Mouse (Mus musculus): Measurements from ENCODE around the gene Nedd9. TPM values are rescaled to one million over a fixed set of nuclear protein-coding genes. Genes with fewer than 3 reads are reported as not detected.

Nedd9 gene
- polyA plus RNA-seq, 1 experiment from 2014 or later, result 22.9 TPM

DNA sequence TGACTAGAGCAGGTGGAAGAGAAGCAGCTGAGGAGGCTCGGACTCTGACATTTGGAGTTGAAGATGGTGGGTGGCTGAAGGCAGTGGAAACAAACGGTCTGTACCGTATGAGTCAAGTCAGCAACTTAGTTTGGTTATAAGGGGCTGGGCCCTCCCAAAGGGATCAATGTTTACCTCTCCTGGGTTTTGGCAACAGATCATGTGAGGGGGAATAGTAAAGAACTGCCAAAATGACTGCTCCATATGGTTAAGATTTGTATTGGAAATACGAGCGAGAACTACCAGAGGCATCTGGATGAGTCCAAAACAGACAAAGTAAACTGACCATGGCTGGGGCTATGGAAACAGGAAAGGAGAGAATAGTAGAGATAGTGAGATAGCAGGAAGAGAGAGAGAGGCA is 64.6 kb downstream of the Nedd9 start:
- 85% methylated on average over 5 of the region's 5 CpGs for WGBS
- no peak for ATAC-seq (ENCODE audit: insufficient number of reproducible peaks, insufficient read depth, low FRiP score, low read depth)
- peaks cover 6% of the 10 kb centered on the region in 2 experiments for H3K4me1 ChIP-seq (ENCODE audit: control insufficient read depth in 2 of 2, insufficient read depth in 2 of 2, low read length in 2 of 2)

DNA sequence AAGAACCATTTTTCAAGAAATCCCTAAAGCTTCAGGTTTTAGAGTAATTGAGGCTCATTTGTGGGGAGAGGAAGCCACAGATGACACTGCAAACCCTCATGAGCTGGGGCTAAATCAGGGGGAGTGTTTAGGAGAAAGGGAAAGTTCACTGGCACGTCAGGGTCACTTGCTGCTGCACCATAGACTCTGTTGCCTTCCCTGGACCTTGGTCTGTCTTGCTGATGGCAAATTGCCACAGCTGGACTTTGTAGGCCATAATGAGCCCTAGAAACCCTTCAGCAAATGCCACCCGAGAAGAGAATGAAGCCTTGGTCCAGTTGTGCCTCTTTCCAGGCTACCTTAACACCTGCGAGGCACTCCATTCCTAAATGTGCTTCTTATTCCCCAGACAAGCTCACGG is 66.8 kb downstream of the Nedd9 start:
- Histone ChIP-seq H3K36me3 (ENCODE audit: control insufficient read depth, insufficient read depth, low read length) (no peaks in the 10 kb centered on the region), H3K27ac (replicated peaks in 1 of 2; ENCODE audit: control insufficient read depth in 1 of 2, insufficient read depth in 1 of 2, low read depth in 2 of 2, low read length in 2 of 2) (no peak overlapping the region), H3K27me3 (ENCODE audit: control insufficient read depth, insufficient read depth, low read length) (peaks cover 6% of the 10 kb centered on the region; the same call in 1 of the 2 replicates), H3K4me3 (ENCODE audit: control insufficient read depth in 1 of 2, insufficient read depth in 1 of 2, low read depth in 1 of 2, low read length in 2 of 2) (no peak overlapping the region), H3K4me2 (ENCODE audit: low read length) (no peak overlapping the region), H3K9ac (ENCODE audit: low read length) (no peak overlapping the region), H3K4me1 (ENCODE audit: control insufficient read depth in 2 of 2, insufficient read depth in 2 of 2, low read length in 2 of 2) (peaks cover 6% of the 10 kb centered on the region in 2 experiments), H3K9me3 (ENCODE audit: control insufficient read depth, low read length) (no peaks in the 10 kb centered on the region)
- ATAC-seq (ENCODE audit: insufficient number of reproducible peaks, insufficient read depth, low FRiP score, low read depth), result no peak
- 84% methylated on average over 4 of the region's 4 CpGs for WGBS

More for the DNA sequence above, 64.6 kb downstream of the Nedd9 start:
- H3K9ac ChIP-seq (ENCODE audit: low read length), result no peak overlapping the region
- H3K4me2 ChIP-seq (ENCODE audit: low read length), result no peak overlapping the region
- H3K36me3 ChIP-seq (ENCODE audit: control insufficient read depth, insufficient read depth, low read length), result no peaks in the 10 kb centered on the region
- no peaks in the 10 kb centered on the region for H3K9me3 ChIP-seq (ENCODE audit: control insufficient read depth, low read length)
- H3K4me3 ChIP-seq (ENCODE audit: control insufficient read depth in 1 of 2, insufficient read depth in 1 of 2, low read depth in 1 of 2, low read length in 2 of 2), result no peak overlapping the region
- H3K27ac ChIP-seq (replicated peaks in 1 of 2; ENCODE audit: control insufficient read depth in 1 of 2, insufficient read depth in 1 of 2, low read depth in 2 of 2, low read length in 2 of 2), result no peak overlapping the region
- peaks cover 10% of the 10 kb centered on the region; the same call in 1 of the 2 replicates for H3K27me3 ChIP-seq (ENCODE audit: control insufficient read depth, insufficient read depth, low read length)

DNA sequence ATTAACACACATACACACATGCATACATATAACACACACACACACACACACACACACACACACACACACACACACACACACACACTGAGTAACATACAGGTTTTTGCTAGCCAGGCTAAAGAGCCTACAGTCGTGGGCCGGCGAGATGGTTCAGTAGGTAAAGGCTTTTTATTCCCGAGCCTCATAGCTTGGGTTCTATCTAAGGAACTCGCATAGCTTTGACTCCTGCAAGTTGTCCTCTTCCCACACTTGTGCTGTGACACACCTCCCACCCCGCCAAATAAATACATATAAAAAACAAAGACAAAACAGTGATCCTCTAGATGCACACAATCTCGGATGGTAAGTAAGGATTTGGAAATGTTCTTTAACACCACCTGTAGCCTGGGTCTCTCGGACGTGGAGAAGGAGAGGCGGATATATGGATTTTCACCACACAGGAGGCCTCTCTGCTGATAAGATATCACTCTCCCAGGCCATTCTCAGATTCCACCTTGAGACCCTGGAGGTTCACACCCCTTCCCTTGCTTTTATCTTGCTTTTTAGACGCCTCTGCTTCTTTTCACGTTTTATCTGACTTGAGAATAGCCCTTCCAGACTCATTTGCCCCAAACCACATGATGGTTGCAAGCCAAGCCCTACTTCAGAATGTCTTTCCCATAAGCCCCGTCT is 68.8 kb downstream of the Nedd9 start:
- Histone ChIP-seq H3K9ac (ENCODE audit: low read length) (no peak overlapping the region), H3K27me3 (ENCODE audit: control insufficient read depth, insufficient read depth, low read length) (0 out of 2 replicates have a peak, but pooled peaks cover 6% of the 10 kb centered on the region), H3K36me3 (ENCODE audit: control insufficient read depth, insufficient read depth, low read length) (no peaks in the 10 kb centered on the region), H3K4me3 (ENCODE audit: control insufficient read depth in 1 of 2, insufficient read depth in 1 of 2, low read depth in 1 of 2, low read length in 2 of 2) (no peak overlapping the region), H3K4me2 (ENCODE audit: low read length) (no peak overlapping the region), H3K9me3 (ENCODE audit: control insufficient read depth, low read length) (0 out of 2 replicates have a peak, but pooled peaks cover 2% of the 10 kb centered on the region), H3K27ac (replicated peaks in 1 of 2; ENCODE audit: control insufficient read depth in 1 of 2, insufficient read depth in 1 of 2, low read depth in 2 of 2, low read length in 2 of 2) (no peak overlapping the region), H3K4me1 (ENCODE audit: control insufficient read depth in 2 of 2, insufficient read depth in 2 of 2, low read length in 2 of 2) (peaks cover under 1 to 2% of the 10 kb centered on the region in 2 experiments)
- WGBS, result 37% methylated on average over 13 of the region's 13 CpGs
- ATAC-seq (ENCODE audit: insufficient number of reproducible peaks, insufficient read depth, low FRiP score, low read depth), result no peak

DNA sequence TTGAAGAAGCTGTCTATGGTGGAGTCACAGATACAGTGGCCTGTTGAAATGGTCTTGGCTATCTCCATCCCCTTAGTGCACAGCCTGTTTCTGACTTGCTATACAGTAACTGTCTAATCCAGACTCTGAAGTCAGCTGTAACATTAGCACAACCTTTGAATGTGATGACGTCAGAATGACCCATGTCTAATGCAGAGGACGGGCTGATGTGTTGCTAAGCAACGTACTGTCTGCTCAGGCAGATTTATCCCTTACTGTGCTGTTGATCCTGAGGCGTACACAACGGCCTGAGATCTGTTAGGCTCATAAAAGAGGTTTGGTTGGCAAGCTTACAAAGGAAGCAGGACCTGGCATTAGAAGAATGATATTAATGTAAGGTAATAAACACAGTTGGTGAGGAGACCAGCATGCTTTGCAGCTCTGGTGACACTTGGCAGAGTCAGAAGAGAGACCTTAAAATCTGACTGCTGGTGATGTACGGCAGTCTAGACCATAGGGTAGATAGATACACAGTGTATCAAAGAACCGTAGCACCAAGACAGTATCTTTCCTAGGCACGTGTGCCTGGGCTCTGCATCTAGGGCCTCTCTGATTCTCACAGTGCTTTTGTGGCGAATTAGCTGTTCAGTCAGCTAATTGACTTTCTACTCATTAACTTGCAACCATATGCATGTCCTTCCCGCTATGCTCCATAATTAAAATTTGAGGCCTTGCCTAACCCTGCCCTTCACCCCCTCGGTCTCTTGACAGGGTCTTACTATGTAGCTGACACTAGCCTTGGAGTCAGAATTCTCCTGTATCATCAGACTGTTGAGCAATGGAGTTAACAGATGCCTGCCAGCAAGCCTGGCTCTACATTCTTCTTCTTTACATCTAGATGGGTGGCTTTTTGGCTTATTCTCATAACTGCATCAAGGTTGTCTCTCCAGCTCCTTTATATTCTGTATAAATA is 70.8 kb downstream of the Nedd9 start:
- Histone ChIP-seq H3K4me1 (ENCODE audit: control insufficient read depth in 2 of 2, insufficient read depth in 2 of 2, low read length in 2 of 2) (no peaks in the 10 kb centered on the region), H3K36me3 (ENCODE audit: control insufficient read depth, insufficient read depth, low read length) (no peaks in the 10 kb centered on the region), H3K27me3 (ENCODE audit: control insufficient read depth, insufficient read depth, low read length) (no peaks in the 10 kb centered on the region), H3K9ac (ENCODE audit: low read length) (no peak overlapping the region), H3K4me3 (ENCODE audit: control insufficient read depth in 1 of 2, insufficient read depth in 1 of 2, low read depth in 1 of 2, low read length in 2 of 2) (no peak overlapping the region), H3K9me3 (ENCODE audit: control insufficient read depth, low read length) (0 out of 2 replicates have a peak, but pooled peaks cover 2% of the 10 kb centered on the region), H3K27ac (replicated peaks in 1 of 2; ENCODE audit: control insufficient read depth in 1 of 2, insufficient read depth in 1 of 2, low read depth in 2 of 2, low read length in 2 of 2) (no peak overlapping the region), H3K4me2 (ENCODE audit: low read length) (no peak overlapping the region)
- no peak for ATAC-seq (ENCODE audit: insufficient number of reproducible peaks, insufficient read depth, low FRiP score, low read depth)
- 73% methylated on average over 11 of the region's 11 CpGs for WGBS

GRCm38 (mm10) chr13:41410191-41411074 is 76.7 kb downstream of the Nedd9 start:
- no peak overlapping the region for H3K4me3 ChIP-seq (ENCODE audit: control insufficient read depth in 1 of 2, insufficient read depth in 1 of 2, low read depth in 1 of 2, low read length in 2 of 2)
- no peaks in the 10 kb centered on the region for H3K4me1 ChIP-seq (ENCODE audit: control insufficient read depth in 2 of 2, insufficient read depth in 2 of 2, low read length in 2 of 2)
- H3K9ac ChIP-seq (ENCODE audit: low read length), result no peak overlapping the region
- no peak for ATAC-seq (ENCODE audit: insufficient number of reproducible peaks, insufficient read depth, low FRiP score, low read depth)
- H3K9me3 ChIP-seq (ENCODE audit: control insufficient read depth, low read length), result 0 out of 2 replicates have a peak, but pooled peaks cover 2% of the 10 kb centered on the region
- no peaks in the 10 kb centered on the region for H3K27me3 ChIP-seq (ENCODE audit: control insufficient read depth, insufficient read depth, low read length)
- H3K27ac ChIP-seq (replicated peaks in 1 of 2; ENCODE audit: control insufficient read depth in 1 of 2, insufficient read depth in 1 of 2, low read depth in 2 of 2, low read length in 2 of 2), result no peak overlapping the region
- 69% methylated on average over 13 of the region's 13 CpGs for WGBS
- H3K36me3 ChIP-seq (ENCODE audit: control insufficient read depth, insufficient read depth, low read length), result no peaks in the 10 kb centered on the region
- H3K4me2 ChIP-seq (ENCODE audit: low read length), result no peak overlapping the region

DNA sequence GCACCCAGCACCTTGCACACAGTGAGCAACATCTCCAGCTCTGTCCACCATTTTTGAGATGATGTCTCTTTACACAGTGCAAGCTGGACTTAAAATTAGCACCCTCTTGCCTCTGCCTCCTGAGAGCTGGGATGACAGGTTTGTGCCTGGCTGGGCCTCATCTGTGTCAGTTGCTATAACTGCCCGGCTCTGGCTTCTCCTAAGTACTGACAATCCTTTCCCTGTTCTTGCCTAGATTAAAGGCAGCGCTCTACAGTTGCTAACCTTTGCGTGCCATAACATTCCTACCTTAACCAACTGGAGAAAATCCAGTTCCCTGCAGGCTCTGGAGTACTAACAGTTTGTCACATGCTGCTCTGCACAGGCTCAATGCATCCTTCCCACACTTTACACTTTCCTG is 77.9 kb downstream of the Nedd9 start:
- Histone ChIP-seq H3K4me3 (ENCODE audit: control insufficient read depth in 1 of 2, insufficient read depth in 1 of 2, low read depth in 1 of 2, low read length in 2 of 2) (no peak overlapping the region), H3K27me3 (ENCODE audit: control insufficient read depth, insufficient read depth, low read length) (no peaks in the 10 kb centered on the region), H3K4me1 (ENCODE audit: control insufficient read depth in 2 of 2, insufficient read depth in 2 of 2, low read length in 2 of 2) (no peaks in the 10 kb centered on the region), H3K9ac (ENCODE audit: low read length) (no peak overlapping the region), H3K9me3 (ENCODE audit: control insufficient read depth, low read length) (0 out of 2 replicates have a peak, but pooled peaks cover 2% of the 10 kb centered on the region), H3K36me3 (ENCODE audit: control insufficient read depth, insufficient read depth, low read length) (no peaks in the 10 kb centered on the region), H3K4me2 (ENCODE audit: low read length) (no peak overlapping the region), H3K27ac (replicated peaks in 1 of 2; ENCODE audit: control insufficient read depth in 1 of 2, insufficient read depth in 1 of 2, low read depth in 2 of 2, low read length in 2 of 2) (no peak overlapping the region)
- ATAC-seq (ENCODE audit: insufficient number of reproducible peaks, insufficient read depth, low FRiP score, low read depth), result no peak
- WGBS, result 64% methylated on average over 3 of the region's 3 CpGs

- H3K9me3 ChIP-seq (ENCODE audit: control insufficient read depth, low read length), result 0 out of 2 replicates have a peak, but pooled peaks cover 2% of the 10 kb centered on the region
- WGBS, result 80% methylated on average over 10 of the region's 10 CpGs
- ATAC-seq (ENCODE audit: insufficient number of reproducible peaks, insufficient read depth, low FRiP score, low read depth), result no peak
These were observed 78.7 kb downstream of the Nedd9 start for GRCm38 (mm10) chr13:41408374-41408952.

More at GRCm38 (mm10) chr13:41408374-41408952, 78.7 kb downstream of the Nedd9 start:
- Histone ChIP-seq H3K27me3 (ENCODE audit: control insufficient read depth, insufficient read depth, low read length) (no peaks in the 10 kb centered on the region), H3K36me3 (ENCODE audit: control insufficient read depth, insufficient read depth, low read length) (no peaks in the 10 kb centered on the region), H3K9ac (ENCODE audit: low read length) (no peak overlapping the region), H3K4me3 (ENCODE audit: control insufficient read depth in 1 of 2, insufficient read depth in 1 of 2, low read depth in 1 of 2, low read length in 2 of 2) (no peak overlapping the region), H3K27ac (replicated peaks in 1 of 2; ENCODE audit: control insufficient read depth in 1 of 2, insufficient read depth in 1 of 2, low read depth in 2 of 2, low read length in 2 of 2) (no peak overlapping the region), H3K4me1 (ENCODE audit: control insufficient read depth in 2 of 2, insufficient read depth in 2 of 2, low read length in 2 of 2) (no peaks in the 10 kb centered on the region), H3K4me2 (ENCODE audit: low read length) (no peak overlapping the region)
